ENCODE assay signal across 8 mouse cellular contexts in the genomic region with DNA sequence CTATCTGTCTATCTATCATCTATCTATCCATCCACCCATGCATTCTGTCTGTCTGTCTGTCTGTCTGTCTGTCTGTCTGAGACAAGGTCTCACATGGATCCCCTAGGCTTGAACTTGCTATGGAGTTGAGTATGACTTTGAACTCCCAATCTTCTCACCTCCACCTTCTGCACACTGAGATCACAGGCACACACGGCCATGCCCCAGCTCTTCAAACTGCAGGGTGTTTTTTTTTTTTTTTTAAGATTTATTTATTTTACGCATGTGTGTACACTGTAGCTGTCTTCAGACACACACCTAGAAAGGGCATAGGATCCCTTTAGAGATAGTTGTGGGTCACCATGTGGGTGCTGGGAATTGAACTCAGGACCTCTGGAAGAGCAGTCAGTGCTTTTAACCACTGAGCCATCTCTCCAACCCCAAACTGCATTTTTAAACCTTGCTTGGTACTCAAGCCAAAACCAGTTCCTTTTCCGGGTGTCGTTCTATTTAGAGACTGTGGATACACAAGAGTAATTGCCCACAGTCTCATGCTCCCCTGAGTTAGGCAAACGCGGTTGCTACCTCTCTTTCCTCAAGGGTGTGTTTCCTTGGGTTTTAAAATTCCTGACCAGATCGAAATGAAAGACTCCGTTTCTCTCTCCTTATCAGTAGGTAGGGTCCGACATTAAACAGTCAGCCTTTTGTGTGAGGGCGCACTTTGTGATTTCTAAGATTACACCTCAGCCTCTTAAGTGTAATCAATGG. TPM values are rescaled to one million over a fixed set of nuclear protein-coding genes. Genes with fewer than 3 reads are reported as not detected.
DNase-seq lines count a peak whose midpoint lies in the region; ATAC-seq and TF ChIP-seq lines count a peak whose summit lies in the region.

No protein-coding gene starts in this region.

- no peak for ATAC-seq in erythroblast, adult 5-6 weeks (replicated peaks; ENCODE audit: low FRiP score, poor library complexity, severe bottlenecking)
- no peak for ATAC-seq in G1E (ENCODE audit: extremely low read depth, insufficient number of reproducible peaks, low FRiP score, poor library complexity, severe bottlenecking)
- ATAC-seq in heart, embryonic 11.5 days (replicated peaks; ENCODE audit: insufficient number of reproducible peaks, low FRiP score, low TSS enrichment) = no peak
- ATAC-seq in liver, embryonic 12.5 days = no peak
- ATAC-seq in stomach, embryonic 14.5 days (ENCODE audit: insufficient number of reproducible peaks, insufficient read depth, low FRiP score, low read depth) = no peak

- no peak for TF ChIP-seq CTCF in G1E (IDR thresholded peaks at IDR 0.05; ENCODE audit: low read depth, low read length)

- peak overlapping the region; percentile 73; the same call in 1 of the 2 replicates for H3K9ac ChIP-seq in heart, embryonic 11.5 days (ENCODE audit: low read depth, low read length)
- H3K9ac ChIP-seq in liver, embryonic 12.5 days = peak overlapping the region; percentile 75
- H3K9ac ChIP-seq in stomach, embryonic 14.5 days (replicated peaks; ENCODE audit: low read depth, low read length) = no peak overlapping the region

- intact Hi-C loops in gastrocnemius, postnatal 14 days (cut with DNase I; ENCODE audit: low total_unique reads) = no loop called here

- H3K27ac ChIP-seq in heart, embryonic 11.5 days (ENCODE audit: low read depth, low read length) = peak overlapping the region; percentile 94
- peak overlapping the region; percentile 87 for H3K27ac ChIP-seq in liver, embryonic 12.5 days
- peak overlapping the region; percentile 44; the same call in 1 of the 2 replicates for H3K27ac ChIP-seq in stomach, embryonic 14.5 days (ENCODE audit: low read length)

- DNase-seq in G1E (ENCODE audit: low spot score) = no peak
- DNase-seq in gastrocnemius, postnatal 14 days = no peak
- DNase-seq in kidney, adult 8-10 months = no peak

- no peaks in the 10 kb centered on the region for H3K9me3 ChIP-seq in erythroblast, embryonic 14.5 days (ENCODE audit: control insufficient read depth, low read length)
- no peaks in the 10 kb centered on the region for H3K9me3 ChIP-seq in G1E (replicated peaks)
- no peaks in the 10 kb centered on the region for H3K9me3 ChIP-seq in heart, embryonic 11.5 days (replicated peaks; ENCODE audit: control insufficient read depth, low read length)
- no peaks in the 10 kb centered on the region for H3K9me3 ChIP-seq in liver, embryonic 12.5 days (replicated peaks)
- H3K9me3 ChIP-seq in stomach, embryonic 14.5 days (ENCODE audit: control insufficient read depth, low read depth, low read length) = no peaks in the 10 kb centered on the region

- WGBS in heart, embryonic 11.5 days (ENCODE audit: insufficient replicate concordance) = 22% methylated on average over 10 of the region's 10 CpGs
- 10% methylated on average over 10 of the region's 10 CpGs for WGBS in liver, embryonic 12.5 days (ENCODE audit: insufficient replicate concordance)
- 19% methylated on average over 10 of the region's 10 CpGs for WGBS in stomach, embryonic 14.5 days

- peak overlapping the region; percentile 65 for H3K4me3 ChIP-seq in erythroblast, embryonic 14.5 days (replicated peaks)
- H3K4me3 ChIP-seq in G1E (ENCODE audit: low read depth, low read length) = peak overlapping the region; percentile 67
- peak overlapping the region; percentile 47 for H3K4me3 ChIP-seq in heart, embryonic 11.5 days (ENCODE audit: low read depth, low read length)
- peak overlapping the region; percentile 61 for H3K4me3 ChIP-seq in liver, embryonic 12.5 days
- H3K4me3 ChIP-seq in stomach, embryonic 14.5 days (ENCODE audit: low read depth, low read length) = peak overlapping the region; percentile 29; the same call in 1 of the 2 replicates

- H3K36me3 ChIP-seq in erythroblast, embryonic 14.5 days (ENCODE audit: control insufficient read depth) = no peaks in the 10 kb centered on the region
- no peaks in the 10 kb centered on the region for H3K36me3 ChIP-seq in G1E (replicated peaks)
- no peaks in the 10 kb centered on the region for H3K36me3 ChIP-seq in heart, embryonic 11.5 days (ENCODE audit: control insufficient read depth, insufficient read depth, low read length)
- H3K36me3 ChIP-seq in liver, embryonic 12.5 days = no peaks in the 10 kb centered on the region
- no peaks in the 10 kb centered on the region for H3K36me3 ChIP-seq in stomach, embryonic 14.5 days (ENCODE audit: control insufficient read depth, insufficient read depth, low read length)

- peak overlapping the region; percentile 84 for H3K4me2 ChIP-seq in heart, embryonic 11.5 days
- peak overlapping the region; percentile 91 for H3K4me2 ChIP-seq in liver, embryonic 12.5 days
- peak overlapping the region; percentile 64 for H3K4me2 ChIP-seq in stomach, embryonic 14.5 days (replicated peaks; ENCODE audit: low read depth, low read length)

- H3K4me1 ChIP-seq in erythroblast, embryonic 14.5 days (ENCODE audit: control insufficient read depth) = peaks cover 43% of the 10 kb centered on the region
- peaks cover 60% of the 10 kb centered on the region for H3K4me1 ChIP-seq in G1E (ENCODE audit: insufficient read depth, low read depth, low read length)
- peaks cover 19% of the 10 kb centered on the region for H3K4me1 ChIP-seq in heart, embryonic 11.5 days (ENCODE audit: control insufficient read depth, insufficient read depth, low read length)
- H3K4me1 ChIP-seq in liver, embryonic 12.5 days = peaks cover 46% of the 10 kb centered on the region
- peaks cover 14% of the 10 kb centered on the region for H3K4me1 ChIP-seq in stomach, embryonic 14.5 days (ENCODE audit: control insufficient read depth, insufficient read depth, low read length)

- H3K27me3 ChIP-seq in erythroblast, embryonic 14.5 days (ENCODE audit: control insufficient read depth) = no peaks in the 10 kb centered on the region
- no peaks in the 10 kb centered on the region for H3K27me3 ChIP-seq in G1E (ENCODE audit: insufficient read depth, low read length)
- no peaks in the 10 kb centered on the region for H3K27me3 ChIP-seq in heart, embryonic 11.5 days (ENCODE audit: control insufficient read depth, insufficient read depth, low read length)
- H3K27me3 ChIP-seq in liver, embryonic 12.5 days (replicated peaks) = no peaks in the 10 kb centered on the region
- no peaks in the 10 kb centered on the region for H3K27me3 ChIP-seq in stomach, embryonic 14.5 days (ENCODE audit: control insufficient read depth, insufficient read depth, low read length)

RNA-seq across cellular contexts. Expression of gene Zfp217, which starts 57.0 kb away (rescaled TPM):
- 1.2 and 1.5 TPM in 2 replicates for polyA plus RNA-seq in erythroblast, embryonic 14.5 days (2012)
- total RNA-seq in erythroblast, adult 5-6 weeks (2015; ENCODE audit: low replicate concordance) = 75.7 and 92.6 TPM in 2 replicates
- 169 and 180 TPM in 2 replicates for total RNA-seq in erythroblast, adult 5-6 weeks (2017; ENCODE audit: low replicate concordance)
- total RNA-seq in G1E (2014; fragmentation: Nextera tagmentation) (46.0 and 65.0 TPM in 2 replicates), G1E (2017) (46.1 and 46.2 TPM in 2 replicates)
- polyA plus RNA-seq in G1E (2012) = 18.7 and 22.0 TPM in 2 replicates
- polyA plus RNA-seq in heart, embryonic 11.5 days (2014; fragmentation: Nextera tagmentation; extraction: Ambion mirVana) = 2.9 and 3.7 TPM in 2 replicates
- 3.8 and 4.5 TPM in 2 replicates for polyA plus RNA-seq in liver, embryonic 12.5 days (2016; fragmentation: Nextera tagmentation; extraction: Ambion mirVana)
- polyA plus RNA-seq in stomach, embryonic 14.5 days (2014; fragmentation: Nextera tagmentation; extraction: Ambion mirVana) = 4.1 and 4.5 TPM in 2 replicates
- total RNA-seq in gastrocnemius, postnatal 14 days (2021) = 10 to 100 TPM in 1 of 2 experiments, 1 to 10 TPM in 1; 7.7 to 10.1 TPM

Comparison
In these comparisons a context has a peak if more than half of its experiments do, and no peak if none do; other contexts are left out.
1. H3K27ac ChIP-seq: peak in every context shown above with its lines; median percentile 94 in heart, embryonic 11.5 days; 87 in liver, embryonic 12.5 days; 44 in stomach, embryonic 14.5 days.